Mouse (Mus musculus): ENCODE data around the gene Myo1f. TPM values are rescaled to one million over a fixed set of nuclear protein-coding genes. Genes with fewer than 3 reads are reported as not detected.

The Myo1f gene
- 0.83 TPM for polyA plus RNA-seq (2014; fragmentation: Illumina TruSeq; extraction: RNeasy Lipid Tissue Mini Kit (QIAGEN cat#74804))

GRCm38 (mm10) chr17:33555223-33555855 lies at the start of gene Myo1f:
TSS of gene Myo1f (plus strand) at chr17:33555707.

GRCm38 (mm10) chr17:33523918-33524755 lies 31.4 kb upstream of the Myo1f start, which contains the start of gene Adamts10:
TSS of gene Adamts10 (plus strand) at chr17:33524204.

GRCm38 (mm10) chr17:33628621-33629486 lies 73.3 kb downstream of the Myo1f start, which contains the start of gene Zfp414:
TSS of gene Zfp414 (plus strand) at chr17:33629090.

GRCm38 (mm10) chr17:33637516-33638276 lies 82.2 kb downstream of the Myo1f start, which contains the start of gene Pram1:
TSS of gene Pram1 (plus strand) at chr17:33638056.

Other genes starting within 250 kb of the Myo1f start
- 86.0 TPM for gene Zfp81, start 196.8 kb upstream of the Myo1f start, polyA plus RNA-seq (2014; fragmentation: Illumina TruSeq; extraction: RNeasy Lipid Tissue Mini Kit (QIAGEN cat#74804))
- gene Zfp101, start 161.1 kb upstream of the Myo1f start, polyA plus RNA-seq (2014; fragmentation: Illumina TruSeq; extraction: RNeasy Lipid Tissue Mini Kit (QIAGEN cat#74804)) = 38.9 TPM
- not detected for gene Actl9, start 122.8 kb upstream of the Myo1f start, polyA plus RNA-seq (2014; fragmentation: Illumina TruSeq; extraction: RNeasy Lipid Tissue Mini Kit (QIAGEN cat#74804))
- gene Adamts10, start 31.5 kb upstream of the Myo1f start, polyA plus RNA-seq (2014; fragmentation: Illumina TruSeq; extraction: RNeasy Lipid Tissue Mini Kit (QIAGEN cat#74804)) = 6.2 TPM
- 2.1 TPM for gene Zfp414, start 73.4 kb downstream of the Myo1f start, polyA plus RNA-seq (2014; fragmentation: Illumina TruSeq; extraction: RNeasy Lipid Tissue Mini Kit (QIAGEN cat#74804))
- not detected for gene Pram1, start 82.3 kb downstream of the Myo1f start, polyA plus RNA-seq (2014; fragmentation: Illumina TruSeq; extraction: RNeasy Lipid Tissue Mini Kit (QIAGEN cat#74804))
- gene Hnrnpm, start 131.2 kb downstream of the Myo1f start, polyA plus RNA-seq (2014; fragmentation: Illumina TruSeq; extraction: RNeasy Lipid Tissue Mini Kit (QIAGEN cat#74804)) = 627 TPM
- gene March2, start 163.0 kb downstream of the Myo1f start, polyA plus RNA-seq (2014; fragmentation: Illumina TruSeq; extraction: RNeasy Lipid Tissue Mini Kit (QIAGEN cat#74804)) = 16.3 TPM
- 36.7 TPM for gene Rab11b, start 204.8 kb downstream of the Myo1f start, polyA plus RNA-seq (2014; fragmentation: Illumina TruSeq; extraction: RNeasy Lipid Tissue Mini Kit (QIAGEN cat#74804))
- gene Angptl4, start 226.1 kb downstream of the Myo1f start, polyA plus RNA-seq (2014; fragmentation: Illumina TruSeq; extraction: RNeasy Lipid Tissue Mini Kit (QIAGEN cat#74804)) = 5.5 TPM

Data from ovary, adult 10 weeks (tissue).